ENCODE assay signal across 27 mouse cellular contexts in the genomic region with DNA sequence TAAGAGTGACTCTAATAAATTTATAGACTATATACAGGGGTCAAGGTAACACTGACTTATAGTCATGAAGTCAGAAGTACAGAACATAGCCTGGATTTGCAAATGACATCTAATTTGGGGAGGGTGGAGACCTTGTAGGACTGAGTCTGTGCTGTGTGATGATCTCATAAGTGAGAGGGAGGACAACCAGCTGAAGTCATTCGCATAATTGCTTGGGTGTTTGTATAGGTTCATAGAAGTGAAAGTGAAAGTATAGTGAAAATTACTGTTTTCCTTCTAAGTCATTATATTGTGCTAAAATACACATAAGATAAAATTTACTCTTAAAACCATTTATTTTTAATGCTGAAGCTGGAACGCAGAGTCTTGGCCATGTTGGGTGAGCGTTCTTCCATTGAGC.
DNase-seq lines count a peak whose midpoint lies in the region; ATAC-seq and TF ChIP-seq lines count a peak whose summit lies in the region.
"Had no signal": no experiment of that assay in that cellular context is flagged by ENCODE, and none has a peak within 500 bp of the region (broad histone marks: within the 10 kb centered on the region; RNA-seq: fewer than 3 reads in every experiment).

No protein-coding gene starts in this region.

- no peaks in the 10 kb centered on the region for H3K36me3 ChIP-seq in megakaryocyte, embryonic 14.5 days (replicated peaks; ENCODE audit: low read length)
- no peaks in the 10 kb centered on the region for H3K36me3 ChIP-seq in G1E (replicated peaks)
- H3K36me3 ChIP-seq: embryonic facial prominence, embryonic 10.5 days; embryonic facial prominence, embryonic 13.5 days; forebrain, embryonic 12.5 days; forebrain, embryonic 15.5 days; hindbrain, embryonic 10.5 days; hindbrain, embryonic 13.5 days had no signal

- no peaks in the 10 kb centered on the region for H3K9me3 ChIP-seq in megakaryocyte, embryonic 14.5 days
- no peaks in the 10 kb centered on the region for H3K9me3 ChIP-seq in G1E (replicated peaks)
- H3K9me3 ChIP-seq: embryonic facial prominence, embryonic 10.5 days; embryonic facial prominence, embryonic 13.5 days; forebrain, embryonic 12.5 days; forebrain, embryonic 15.5 days; hindbrain, embryonic 10.5 days; hindbrain, embryonic 13.5 days had no signal

- TF ChIP-seq CTCF in G1E (IDR thresholded peaks at IDR 0.05; ENCODE audit: low read depth, low read length) = no peak

- H3K27me3 ChIP-seq in megakaryocyte, embryonic 14.5 days (replicated peaks) = no peaks in the 10 kb centered on the region
- H3K27me3 ChIP-seq in G1E (ENCODE audit: insufficient read depth, low read length) = no peaks in the 10 kb centered on the region
- H3K27me3 ChIP-seq: embryonic facial prominence, embryonic 13.5 days; forebrain, embryonic 12.5 days; forebrain, embryonic 15.5 days; hindbrain, embryonic 13.5 days had no signal

- no peak for DNase-seq in G1E (ENCODE audit: low spot score)
- no peak for DNase-seq in cerebellum, adult 11 months
- no peak for DNase-seq in thymus, postnatal 14 days
- DNase-seq in gastrocnemius, postnatal 10 days = no peak
- DNase-seq: adrenal gland, postnatal 10 days; adrenal gland, postnatal 36 days; cerebellum, adult 2 months; cerebellum, adult 9-11 months; cerebellum, postnatal 25 days; embryo, embryonic 11 days; gastrocnemius, adult 2 months; gastrocnemius, postnatal 25 days; heart, adult 2 months; kidney, adult 18-20 months had no signal

- H3K4me1 ChIP-seq in megakaryocyte, embryonic 14.5 days = peaks cover 18% of the 10 kb centered on the region
- H3K4me1 ChIP-seq in G1E (ENCODE audit: insufficient read depth, low read depth, low read length) = peaks cover 20% of the 10 kb centered on the region
- H3K4me1 ChIP-seq: embryonic facial prominence, embryonic 10.5 days; embryonic facial prominence, embryonic 13.5 days; forebrain, embryonic 12.5 days; forebrain, embryonic 15.5 days; hindbrain, embryonic 10.5 days; hindbrain, embryonic 13.5 days had no signal

- H3K4me3 ChIP-seq in megakaryocyte, embryonic 14.5 days (replicated peaks) = peak overlapping the region; percentile 86
- no peak overlapping the region; the same call in 1 of the 2 replicates for H3K4me3 ChIP-seq in G1E (ENCODE audit: low read depth, low read length)
- H3K4me3 ChIP-seq: embryonic facial prominence, embryonic 10.5 days; embryonic facial prominence, embryonic 13.5 days; erythroblast, embryonic 14.5 days; forebrain, embryonic 12.5 days; forebrain, embryonic 15.5 days; gastrocnemius, adult 2 months; heart, adult 2 months; hindbrain, embryonic 10.5 days; hindbrain, embryonic 13.5 days had no signal

- no peak for ATAC-seq in megakaryocyte, adult 5-6 weeks (ENCODE audit: poor library complexity, severe bottlenecking)
- peak; percentile 36; the same call in 1 of the 2 replicates for ATAC-seq in G1E (ENCODE audit: extremely low read depth, insufficient number of reproducible peaks, low FRiP score, poor library complexity, severe bottlenecking)
- peak; percentile 60; the same call in 1 of the 2 replicates for ATAC-seq in common myeloid progenitor, adult 5-6 weeks (replicated peaks; ENCODE audit: low read depth, poor library complexity, severe bottlenecking)
- ATAC-seq in megakaryocyte progenitor cell, adult 5-6 weeks (replicated peaks; ENCODE audit: poor library complexity) = peak; percentile 44; the same call in 1 of the 2 replicates
- ATAC-seq: forebrain, embryonic 15.5 days; hindbrain, embryonic 16.5 days; intestine, embryonic 16.5 days had no signal
